Mouse (Mus musculus): Measurements from ENCODE around the gene Frem1. TPM values are rescaled to one million over a fixed set of nuclear protein-coding genes. Genes with fewer than 3 reads are reported as not detected.

The Frem1 gene
- polyA plus RNA-seq, 1 experiment from 2014 or later: not detected

GRCm38 (mm10) chr4:83049288-83049687, 2.9 kb downstream of the Frem1 start:
- Histone ChIP-seq H3K36me3 (ENCODE audit: inconsistent target) (no peaks in the 10 kb centered on the region), H3K4me3 (ENCODE audit: inconsistent target) (no peak overlapping the region), H3K27ac (no peak overlapping the region), H3K79me2 (ENCODE audit: inconsistent target) (no peaks in the 10 kb centered on the region)
- WGBS (ENCODE audit: missing documents): 84% methylated on average over 3 of the region's 3 CpGs

- 63% methylated on average over 2 of the region's 2 CpGs for WGBS (ENCODE audit: missing documents)
- H3K79me2 ChIP-seq (ENCODE audit: inconsistent target): no peaks in the 10 kb centered on the region
- H3K4me3 ChIP-seq (ENCODE audit: inconsistent target): no peak overlapping the region
- H3K27ac ChIP-seq: no peak overlapping the region
- no peaks in the 10 kb centered on the region for H3K36me3 ChIP-seq (ENCODE audit: inconsistent target)
Observed at GRCm38 (mm10) chr4:83048561-83048960, 3.6 kb downstream of the Frem1 start.

GRCm38 (mm10) chr4:83046806-83047205, 5.3 kb downstream of the Frem1 start:
- Histone ChIP-seq H3K36me3 (ENCODE audit: inconsistent target) (no peaks in the 10 kb centered on the region), H3K79me2 (ENCODE audit: inconsistent target) (no peaks in the 10 kb centered on the region), H3K4me3 (ENCODE audit: inconsistent target) (no peak overlapping the region), H3K27ac (no peak overlapping the region)
- 78% methylated on average over 2 of the region's 2 CpGs for WGBS (ENCODE audit: missing documents)

GRCm38 (mm10) chr4:83046069-83046468, 6.1 kb downstream of the Frem1 start:
- 81% methylated on average over 3 of the region's 3 CpGs for WGBS (ENCODE audit: missing documents)
- H3K79me2 ChIP-seq (ENCODE audit: inconsistent target): no peaks in the 10 kb centered on the region
- H3K4me3 ChIP-seq (ENCODE audit: inconsistent target): no peak overlapping the region
- no peak overlapping the region for H3K27ac ChIP-seq
- no peaks in the 10 kb centered on the region for H3K36me3 ChIP-seq (ENCODE audit: inconsistent target)

- Histone ChIP-seq H3K36me3 (ENCODE audit: inconsistent target) (no peaks in the 10 kb centered on the region), H3K27ac (no peak overlapping the region), H3K79me2 (ENCODE audit: inconsistent target) (no peaks in the 10 kb centered on the region), H3K4me3 (ENCODE audit: inconsistent target) (no peak overlapping the region)
- WGBS (ENCODE audit: missing documents): 92% methylated on average over 6 of the region's 6 CpGs
Observed at GRCm38 (mm10) chr4:83045266-83045665, 6.9 kb downstream of the Frem1 start.

- H3K27ac ChIP-seq: no peak overlapping the region
- no peaks in the 10 kb centered on the region for H3K36me3 ChIP-seq (ENCODE audit: inconsistent target)
- H3K4me3 ChIP-seq (ENCODE audit: inconsistent target): no peak overlapping the region
- 98% methylated on average over 3 of the region's 3 CpGs for WGBS (ENCODE audit: missing documents)
- no peaks in the 10 kb centered on the region for H3K79me2 ChIP-seq (ENCODE audit: inconsistent target)
Observed at GRCm38 (mm10) chr4:83040780-83041179, 11.4 kb downstream of the Frem1 start.

- WGBS (ENCODE audit: missing documents): 90% methylated on average over 1 of the region's 1 CpGs
- Histone ChIP-seq H3K27ac (no peak overlapping the region), H3K79me2 (ENCODE audit: inconsistent target) (no peaks in the 10 kb centered on the region), H3K4me3 (ENCODE audit: inconsistent target) (no peak overlapping the region), H3K36me3 (ENCODE audit: inconsistent target) (no peaks in the 10 kb centered on the region)
Observed at GRCm38 (mm10) chr4:83032780-83033179, 19.4 kb downstream of the Frem1 start.

GRCm38 (mm10) chr4:83031591-83031990, 20.5 kb downstream of the Frem1 start:
- Histone ChIP-seq H3K79me2 (ENCODE audit: inconsistent target) (no peaks in the 10 kb centered on the region), H3K4me3 (ENCODE audit: inconsistent target) (no peak overlapping the region), H3K27ac (no peak overlapping the region), H3K36me3 (ENCODE audit: inconsistent target) (no peaks in the 10 kb centered on the region)
- 91% methylated on average over 3 of the region's 3 CpGs for WGBS (ENCODE audit: missing documents)

- WGBS (ENCODE audit: missing documents): 89% methylated on average over 6 of the region's 6 CpGs
- H3K27ac ChIP-seq: no peak overlapping the region
- no peaks in the 10 kb centered on the region for H3K36me3 ChIP-seq (ENCODE audit: inconsistent target)
- no peak overlapping the region for H3K4me3 ChIP-seq (ENCODE audit: inconsistent target)
- H3K79me2 ChIP-seq (ENCODE audit: inconsistent target): no peaks in the 10 kb centered on the region
Observed at GRCm38 (mm10) chr4:83030097-83030496, 22.0 kb downstream of the Frem1 start.

GRCm38 (mm10) chr4:83020759-83021555, 31.2 kb downstream of the Frem1 start:
- Histone ChIP-seq H3K79me2 (ENCODE audit: inconsistent target) (no peaks in the 10 kb centered on the region), H3K27ac (no peak overlapping the region), H3K4me3 (ENCODE audit: inconsistent target) (no peak overlapping the region), H3K36me3 (ENCODE audit: inconsistent target) (no peaks in the 10 kb centered on the region)
- 80% methylated on average over 15 of the region's 15 CpGs for WGBS (ENCODE audit: missing documents)

GRCm38 (mm10) chr4:83018111-83019105, 33.7 kb downstream of the Frem1 start:
- WGBS (ENCODE audit: missing documents): 81% methylated on average over 8 of the region's 8 CpGs
- Histone ChIP-seq H3K79me2 (ENCODE audit: inconsistent target) (no peaks in the 10 kb centered on the region), H3K4me3 (ENCODE audit: inconsistent target) (no peak overlapping the region), H3K27ac (no peak overlapping the region), H3K36me3 (ENCODE audit: inconsistent target) (no peaks in the 10 kb centered on the region)

- Histone ChIP-seq H3K4me3 (ENCODE audit: inconsistent target) (no peak overlapping the region), H3K36me3 (ENCODE audit: inconsistent target) (no peaks in the 10 kb centered on the region), H3K27ac (no peak overlapping the region), H3K79me2 (ENCODE audit: inconsistent target) (no peaks in the 10 kb centered on the region)
- WGBS (ENCODE audit: missing documents): 100% methylated on average over 2 of the region's 2 CpGs
Observed at GRCm38 (mm10) chr4:83014538-83014937, 37.6 kb downstream of the Frem1 start.

GRCm38 (mm10) chr4:83004086-83004485, 48.1 kb downstream of the Frem1 start:
- no peak overlapping the region for H3K4me3 ChIP-seq (ENCODE audit: inconsistent target)
- 91% methylated on average over 5 of the region's 5 CpGs for WGBS (ENCODE audit: missing documents)
- no peaks in the 10 kb centered on the region for H3K79me2 ChIP-seq (ENCODE audit: inconsistent target)
- no peaks in the 10 kb centered on the region for H3K36me3 ChIP-seq (ENCODE audit: inconsistent target)
- no peak overlapping the region for H3K27ac ChIP-seq

GRCm38 (mm10) chr4:82992042-82992441, 60.1 kb downstream of the Frem1 start:
- Histone ChIP-seq H3K4me3 (ENCODE audit: inconsistent target) (no peak overlapping the region), H3K79me2 (ENCODE audit: inconsistent target) (no peaks in the 10 kb centered on the region), H3K27ac (no peak overlapping the region), H3K36me3 (ENCODE audit: inconsistent target) (no peaks in the 10 kb centered on the region)
- 96% methylated on average over 3 of the region's 3 CpGs for WGBS (ENCODE audit: missing documents)

Data from macrophage (primary cell).